Mouse (Mus musculus): Measurements from ENCODE around the gene Cnfn. TPM values are rescaled to one million over a fixed set of nuclear protein-coding genes. Genes with fewer than 3 reads are reported as not detected.
"Not testable (repeated sequence)": the region's sequence is repeated elsewhere in the genome, so short reads cannot be mapped to it uniquely, and the experiment has no call there.

Cnfn gene
- 0.22 and 1.1 TPM in 2 replicates for polyA plus RNA-seq (2015; fragmentation: Nextera tagmentation; extraction: Ambion mirVana)

DNA sequence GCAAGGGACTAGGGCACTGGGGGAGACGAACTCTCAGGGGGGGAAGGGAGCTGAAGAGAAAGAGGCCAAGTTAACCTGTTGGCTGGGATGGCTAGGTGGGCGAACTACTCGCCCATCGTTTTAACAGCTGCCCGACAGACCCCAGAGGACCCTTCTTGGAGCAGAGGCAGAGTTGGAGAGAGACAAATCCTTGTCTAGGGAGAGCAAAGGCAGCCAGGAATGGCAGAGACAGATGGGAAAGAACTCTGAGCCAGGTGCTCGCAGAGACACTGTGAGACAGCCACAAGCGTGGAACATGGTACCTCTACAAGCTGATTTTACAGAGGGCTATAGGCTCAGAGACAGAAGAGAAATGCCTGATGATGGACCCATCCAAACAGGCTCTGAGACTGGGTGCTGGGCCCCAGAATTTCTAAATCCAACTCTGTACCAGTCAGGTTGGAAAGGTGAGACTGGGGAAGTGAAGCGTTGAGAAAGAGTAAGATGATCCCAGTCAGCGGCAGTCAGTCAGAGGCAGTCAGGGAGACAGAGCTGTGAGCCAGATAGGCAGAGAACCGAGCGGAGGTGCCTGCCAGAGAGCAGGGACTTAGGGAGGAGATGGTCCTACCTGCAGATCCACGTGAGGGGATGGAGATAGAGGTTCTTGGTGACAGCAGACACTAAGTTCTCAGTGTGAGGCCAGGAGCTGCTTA, at the start of gene Cnfn:
TSS of gene Cnfn (minus strand) at position 667 of the 692 bp plus-strand sequence.
- no peak within 1 kb of the TSS for H3K27ac ChIP-seq
- peaks cover 56% of the 10 kb centered on the region for H3K27me3 ChIP-seq
- H3K9me3 ChIP-seq (replicated peaks): no peaks in the 10 kb centered on the region
- peaks cover 6% of the 10 kb centered on the region for H3K4me1 ChIP-seq (replicated peaks)
- no peak within 1 kb of the TSS for H3K9ac ChIP-seq
- H3K4me3 ChIP-seq: no peak within 1 kb of the TSS
- 50% methylated on average over 12 of the region's 12 CpGs for WGBS
- no peak for ATAC-seq (replicated peaks; ENCODE audit: insufficient number of reproducible peaks, insufficient read depth, low FRiP score, low read depth)
- H3K4me2 ChIP-seq: no peak within 1 kb of the TSS
- H3K36me3 ChIP-seq: no peaks in the 10 kb centered on the region; the same call in 1 of the 2 replicates

DNA sequence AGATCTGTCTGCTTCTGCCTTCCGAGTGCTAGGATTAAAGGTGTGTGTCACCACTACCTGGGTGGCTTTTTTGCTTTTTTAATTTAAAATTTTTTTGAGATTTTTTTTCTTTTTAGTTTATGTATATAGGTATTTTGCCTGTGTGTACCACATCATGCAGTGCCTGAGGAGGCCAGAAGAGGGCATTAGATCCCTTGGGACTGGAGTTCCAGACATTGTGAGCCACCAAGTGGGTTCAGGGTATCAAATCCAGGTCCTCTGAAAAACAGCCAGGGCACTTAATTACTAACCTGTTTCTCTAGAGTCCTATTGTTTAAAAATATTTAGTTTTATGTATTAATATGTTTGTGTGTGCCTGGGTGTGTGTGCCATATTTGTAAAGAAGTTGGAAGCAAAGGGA, 48.1 kb upstream of the Cnfn start:
- no peak overlapping the region for H3K9ac ChIP-seq
- H3K36me3 ChIP-seq: no peaks in the 10 kb centered on the region
- H3K9me3 ChIP-seq (replicated peaks): no peaks in the 10 kb centered on the region
- WGBS: 65% methylated on average over 1 of the region's 1 CpGs
- no peak overlapping the region for H3K27ac ChIP-seq
- H3K27me3 ChIP-seq: peaks cover 12% of the 10 kb centered on the region
- H3K4me2 ChIP-seq: no peak overlapping the region
- no peaks in the 10 kb centered on the region for H3K4me1 ChIP-seq (replicated peaks)
- ATAC-seq (replicated peaks; ENCODE audit: insufficient number of reproducible peaks, insufficient read depth, low FRiP score, low read depth): no peak
- H3K4me3 ChIP-seq: no peak overlapping the region

DNA sequence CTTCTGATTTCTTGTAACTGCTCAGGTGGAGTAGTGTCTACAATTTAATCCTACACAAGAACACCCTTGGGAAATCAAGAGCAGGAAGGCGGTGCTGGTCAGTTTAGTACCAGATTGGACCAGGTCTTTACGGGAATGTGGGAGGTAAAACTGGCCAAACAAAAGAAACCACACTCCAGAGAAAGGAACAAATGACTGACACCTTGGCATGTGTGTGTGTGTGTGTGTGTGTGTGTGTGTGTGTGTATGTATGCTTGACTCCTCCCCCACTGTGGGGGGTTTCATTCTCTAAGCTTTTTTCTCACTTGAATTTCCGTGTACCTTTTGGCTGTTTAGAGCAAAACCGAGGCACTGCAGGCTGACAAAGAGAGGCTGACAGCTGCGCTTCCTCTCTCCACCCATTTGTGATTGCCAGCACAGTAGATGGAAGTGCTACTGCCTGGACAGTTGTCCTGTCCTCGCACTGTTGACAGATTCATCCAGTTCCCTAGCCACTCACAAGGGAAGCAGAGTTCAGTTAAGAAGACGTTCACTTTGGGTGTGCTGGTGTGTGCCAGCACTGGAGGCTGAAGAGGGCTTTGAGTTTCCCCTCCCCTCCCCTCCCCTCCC, 43.4 kb upstream of the Cnfn start, which contains the start of gene Cxcl17:
TSS of gene Cxcl17 (minus strand) at position 54 of the 609 bp plus-strand sequence.
- ATAC-seq (replicated peaks; ENCODE audit: insufficient number of reproducible peaks, insufficient read depth, low FRiP score, low read depth): no peak
- 38% methylated on average over 7 of the region's 7 CpGs for WGBS
- H3K27ac ChIP-seq: no peak within 1 kb of the TSS; the same call in 1 of the 2 replicates

GRCm38 (mm10) chr7:25411861-25412260, 42.3 kb upstream of the Cnfn start:
- H3K27me3 ChIP-seq: no peaks in the 10 kb centered on the region

More for the DNA sequence above, 43.4 kb upstream of the Cnfn start, which contains the start of gene Cxcl17:
- Histone ChIP-seq H3K9me3 (replicated peaks) (no peaks in the 10 kb centered on the region), H3K4me1 (replicated peaks) (no peaks in the 10 kb centered on the region), H3K4me3 (no peak within 1 kb of the TSS), H3K27me3 (no peaks in the 10 kb centered on the region), H3K36me3 (no peaks in the 10 kb centered on the region), H3K4me2 (no peak within 1 kb of the TSS), H3K9ac (no peak within 1 kb of the TSS)

DNA sequence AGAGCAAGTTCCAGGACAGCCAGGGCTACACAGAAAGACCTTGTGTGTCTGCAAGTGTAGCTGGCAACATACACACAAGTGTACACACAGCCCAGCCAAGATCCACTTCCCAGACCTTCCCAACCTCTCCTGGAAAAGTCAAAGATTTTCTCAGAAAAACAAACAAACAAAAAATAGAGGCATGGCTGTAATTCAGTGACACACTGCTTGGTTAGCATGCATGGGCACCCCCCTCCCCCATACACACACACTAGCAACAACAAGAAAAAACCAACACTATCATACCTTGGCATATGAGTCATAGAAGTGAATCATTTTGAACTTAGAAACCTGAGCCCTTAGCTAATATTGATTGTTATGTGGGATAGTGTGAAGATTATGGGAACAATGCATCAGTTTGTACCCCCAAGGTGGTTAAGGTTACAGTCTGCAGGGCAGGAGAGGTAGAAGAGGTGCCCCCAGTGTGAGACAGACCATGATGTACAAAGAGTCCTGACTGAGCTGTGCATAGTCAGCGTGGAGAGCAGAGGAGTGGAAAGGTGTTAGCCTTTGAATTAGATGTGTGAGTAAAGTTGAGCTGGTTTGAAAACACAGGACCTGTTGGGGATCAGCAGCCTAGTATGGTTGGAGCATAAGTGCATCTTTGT, 41.6 kb upstream of the Cnfn start:
- H3K9me3 ChIP-seq (replicated peaks): no peaks in the 10 kb centered on the region
- no peak overlapping the region for H3K4me3 ChIP-seq
- ATAC-seq (replicated peaks; ENCODE audit: insufficient number of reproducible peaks, insufficient read depth, low FRiP score, low read depth): no peak
- no peak overlapping the region for H3K4me2 ChIP-seq
- H3K9ac ChIP-seq: no peak overlapping the region
- no peaks in the 10 kb centered on the region for H3K4me1 ChIP-seq (replicated peaks)
- no peak overlapping the region for H3K27ac ChIP-seq
- H3K36me3 ChIP-seq: no peaks in the 10 kb centered on the region
- H3K27me3 ChIP-seq: no peaks in the 10 kb centered on the region
- WGBS: 75% methylated on average over 1 of the region's 1 CpGs

More at GRCm38 (mm10) chr7:25411861-25412260, 42.3 kb upstream of the Cnfn start:
- Histone ChIP-seq H3K27ac (no peak overlapping the region), H3K36me3 (no peaks in the 10 kb centered on the region), H3K9me3 (replicated peaks) (no peaks in the 10 kb centered on the region), H3K4me3 (no peak overlapping the region), H3K4me2 (no peak overlapping the region), H3K4me1 (replicated peaks) (no peaks in the 10 kb centered on the region), H3K9ac (no peak overlapping the region)
- WGBS: 71% methylated on average over 3 of the region's 3 CpGs
- no peak for ATAC-seq (replicated peaks; ENCODE audit: insufficient number of reproducible peaks, insufficient read depth, low FRiP score, low read depth)

GRCm38 (mm10) chr7:25409114-25409760, 39.7 kb upstream of the Cnfn start:
- Histone ChIP-seq H3K4me3 (no peak overlapping the region), H3K4me1 (replicated peaks) (no peaks in the 10 kb centered on the region), H3K36me3 (no peaks in the 10 kb centered on the region), H3K27ac (no peak overlapping the region), H3K9ac (no peak overlapping the region), H3K4me2 (no peak overlapping the region), H3K27me3 (no peaks in the 10 kb centered on the region), H3K9me3 (replicated peaks) (no peaks in the 10 kb centered on the region)
- 47% methylated on average over 4 of the region's 4 CpGs for WGBS
- ATAC-seq (replicated peaks; ENCODE audit: insufficient number of reproducible peaks, insufficient read depth, low FRiP score, low read depth): no peak

DNA sequence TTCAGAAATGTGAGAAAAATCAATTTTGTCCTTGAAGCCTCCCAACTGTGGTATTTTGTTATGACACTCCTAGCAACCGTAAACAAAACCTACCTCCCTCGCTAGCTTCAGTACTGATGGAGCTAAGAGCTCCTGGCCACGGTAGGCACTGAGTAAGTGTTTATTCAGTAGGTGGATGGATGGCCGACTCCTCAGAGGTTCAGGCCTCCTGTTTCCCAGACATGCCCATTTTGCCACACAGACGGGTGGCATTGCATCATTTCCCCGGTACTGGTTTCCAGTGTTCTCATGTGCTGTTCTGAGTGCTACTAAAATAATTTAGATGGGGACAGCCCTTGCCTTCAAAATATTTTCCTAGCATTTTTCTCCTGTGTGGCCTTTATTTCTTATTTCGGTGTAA, 36.9 kb upstream of the Cnfn start:
- Histone ChIP-seq H3K36me3 (no peaks in the 10 kb centered on the region), H3K4me2 (no peak overlapping the region), H3K27ac (no peak overlapping the region), H3K4me3 (no peak overlapping the region), H3K9me3 (replicated peaks) (no peaks in the 10 kb centered on the region), H3K9ac (no peak overlapping the region), H3K4me1 (replicated peaks) (peaks cover 12% of the 10 kb centered on the region), H3K27me3 (no peaks in the 10 kb centered on the region)
- no peak for ATAC-seq (replicated peaks; ENCODE audit: insufficient number of reproducible peaks, insufficient read depth, low FRiP score, low read depth)
- WGBS: 77% methylated on average over 7 of the region's 7 CpGs

DNA sequence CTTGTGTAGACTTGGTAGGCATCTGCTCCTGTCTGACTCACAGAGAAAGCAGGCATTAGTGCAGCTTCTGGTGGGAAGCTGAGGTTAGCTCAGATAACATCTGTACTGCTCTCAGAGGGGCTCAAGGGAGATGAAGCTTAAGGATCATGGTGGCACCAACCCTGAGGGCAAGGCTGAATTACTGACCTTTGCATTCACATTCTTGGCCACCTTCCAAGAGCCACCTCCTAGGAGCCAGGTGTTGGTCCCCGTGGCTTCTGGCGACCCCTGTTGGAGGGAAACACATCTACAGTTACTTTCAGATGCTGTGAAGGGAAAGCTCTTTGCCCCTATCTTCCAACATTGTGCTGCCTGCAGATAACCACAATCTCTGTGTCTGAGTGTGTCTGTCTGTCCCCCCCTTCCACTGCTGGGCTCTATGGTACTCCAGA, 33.2 kb upstream of the Cnfn start:
- 2% methylated on average over 2 of the region's 2 CpGs for WGBS
- Histone ChIP-seq H3K27me3 (no peaks in the 10 kb centered on the region), H3K4me1 (replicated peaks) (peaks cover 12% of the 10 kb centered on the region), H3K27ac (no peak overlapping the region), H3K36me3 (no peaks in the 10 kb centered on the region), H3K4me3 (no peak overlapping the region), H3K9ac (no peak overlapping the region), H3K4me2 (no peak overlapping the region), H3K9me3 (replicated peaks) (no peaks in the 10 kb centered on the region)
- ATAC-seq (replicated peaks; ENCODE audit: insufficient number of reproducible peaks, insufficient read depth, low FRiP score, low read depth): no peak

DNA sequence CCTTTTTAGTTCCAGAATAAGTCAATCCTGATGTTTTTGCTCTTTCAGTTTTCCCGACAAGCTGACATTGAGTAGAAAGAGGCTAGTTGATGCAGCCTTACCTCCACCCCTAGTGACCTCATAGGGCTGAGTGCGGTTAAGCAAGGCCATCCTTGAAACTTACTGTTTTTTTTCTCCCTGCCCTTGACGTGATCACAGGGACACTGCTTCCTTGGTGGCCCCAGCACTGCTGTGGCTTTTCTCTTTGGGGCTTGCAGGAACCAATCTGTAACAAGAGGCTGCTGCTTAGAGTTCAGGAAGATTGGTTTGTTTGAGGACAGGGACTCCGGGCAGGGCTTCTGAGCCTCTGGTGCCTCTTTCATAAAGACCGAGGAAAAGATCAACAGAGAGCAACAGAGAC, 32.5 kb upstream of the Cnfn start:
- Histone ChIP-seq H3K9me3 (replicated peaks) (no peaks in the 10 kb centered on the region), H3K4me1 (replicated peaks) (peaks cover 12% of the 10 kb centered on the region), H3K4me3 (no peak overlapping the region), H3K27me3 (no peaks in the 10 kb centered on the region), H3K4me2 (no peak overlapping the region), H3K27ac (no peak overlapping the region), H3K9ac (no peak overlapping the region), H3K36me3 (no peaks in the 10 kb centered on the region)
- WGBS: 56% methylated on average over 5 of the region's 5 CpGs
- ATAC-seq (replicated peaks; ENCODE audit: insufficient number of reproducible peaks, insufficient read depth, low FRiP score, low read depth): no peak

GRCm38 (mm10) chr7:25401551-25401950, 32.0 kb upstream of the Cnfn start:
- Histone ChIP-seq H3K4me1 (replicated peaks) (peaks cover 14% of the 10 kb centered on the region), H3K9me3 (replicated peaks) (no peaks in the 10 kb centered on the region), H3K36me3 (no peaks in the 10 kb centered on the region), H3K4me2 (no peak overlapping the region), H3K9ac (no peak overlapping the region), H3K4me3 (no peak overlapping the region), H3K27ac (no peak overlapping the region), H3K27me3 (no peaks in the 10 kb centered on the region)
- 68% methylated on average over 2 of the region's 2 CpGs for WGBS
- no peak for ATAC-seq (replicated peaks; ENCODE audit: insufficient number of reproducible peaks, insufficient read depth, low FRiP score, low read depth)

GRCm38 (mm10) chr7:25399028-25399427, 29.5 kb upstream of the Cnfn start:
- H3K27me3 ChIP-seq; H3K4me2 ChIP-seq; ATAC-seq (replicated peaks; ENCODE audit: insufficient number of reproducible peaks, insufficient read depth, low FRiP score, low read depth); H3K9ac ChIP-seq; H3K9me3 ChIP-seq (replicated peaks); H3K36me3 ChIP-seq; H3K27ac ChIP-seq; H3K4me3 ChIP-seq: not testable (repeated sequence)
- H3K4me1 ChIP-seq (replicated peaks): peaks cover 27% of the 10 kb centered on the region
